Mouse (Mus musculus): ENCODE results near the gene Soat2.
"Not testable (repeated sequence)": the region's sequence is repeated elsewhere in the genome, so short reads cannot be mapped to it uniquely, and the experiment has no call there.

DNA sequence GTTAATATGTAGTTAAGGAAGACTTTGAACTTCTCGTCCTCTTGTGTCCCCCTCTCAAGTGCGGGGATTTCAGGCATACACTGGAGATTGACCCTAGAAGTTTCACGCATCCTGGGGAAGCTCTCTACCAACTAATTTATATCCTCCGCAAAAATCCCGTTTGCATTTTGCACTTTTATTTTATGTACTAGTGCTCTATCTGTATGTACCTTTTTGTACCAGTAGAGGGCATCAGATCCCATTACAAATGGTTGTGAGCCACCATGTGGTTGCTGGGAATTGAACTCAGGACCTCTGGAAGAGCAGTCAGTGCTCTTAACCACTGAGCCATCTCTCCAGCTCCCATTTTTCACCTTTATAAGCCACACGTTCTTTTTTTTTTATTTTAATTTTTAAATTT lies 4.7 kb downstream of the Soat2 start:
- peak; percentile 52 for TF ChIP-seq CTCF (conservative IDR thresholded peaks at IDR 0.05; ENCODE audit: low read length)
- TF ChIP-seq NANOG, POU5F1 (IDR thresholded peaks at IDR 0.05; ENCODE audit: borderline replicate concordance, low read length): not testable (repeated sequence)
